ENCODE assay signal across 35 mouse cellular contexts in the genomic region with DNA sequence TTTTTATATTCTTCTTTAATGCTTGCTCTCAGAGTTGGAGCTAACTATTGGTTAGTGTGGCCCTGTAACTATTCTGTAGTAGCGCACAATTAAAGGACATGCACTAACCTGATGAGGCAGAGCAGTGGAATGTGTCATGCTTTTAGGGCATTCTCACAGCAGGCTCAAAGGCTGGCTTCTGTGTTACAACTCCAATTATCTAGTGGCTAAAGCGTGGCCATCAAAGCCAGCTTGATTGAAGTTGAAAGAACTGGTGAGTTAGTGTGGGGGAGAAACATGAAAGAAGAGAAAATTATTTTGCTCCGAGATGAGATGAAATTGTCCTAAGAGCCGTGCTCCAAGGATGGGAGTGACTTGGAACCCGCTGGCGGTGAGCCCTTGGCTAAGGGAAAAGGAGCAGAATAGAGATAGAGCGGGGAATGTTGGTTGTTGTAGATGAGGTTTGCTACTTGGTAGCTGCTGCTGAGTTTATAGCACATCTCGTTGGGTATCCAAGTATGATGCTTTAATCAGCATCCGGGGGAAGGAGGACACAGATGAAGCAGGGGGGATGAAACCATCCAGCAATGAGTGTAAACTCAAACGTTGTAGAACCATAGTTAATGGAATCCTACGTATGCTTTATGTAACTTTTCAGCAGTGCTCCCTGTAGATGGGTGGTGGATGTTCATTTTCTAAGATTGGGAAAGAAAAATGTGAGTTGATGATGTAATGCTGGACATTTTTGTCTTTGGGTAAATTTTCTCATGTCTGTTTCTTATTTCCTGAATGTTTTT. TPM values are rescaled to one million over a fixed set of nuclear protein-coding genes. Genes with fewer than 3 reads are reported as not detected.
DNase-seq lines count a peak whose midpoint lies in the region; ATAC-seq and TF ChIP-seq lines count a peak whose summit lies in the region.
"Had no signal": no experiment of that assay in that cellular context is flagged by ENCODE, and none has a peak within 500 bp of the region (broad histone marks: within the 10 kb centered on the region; RNA-seq: fewer than 3 reads in every experiment).

No protein-coding gene starts in this region.

- H3K27me3 ChIP-seq in heart, embryonic 10.5 days (ENCODE audit: insufficient read depth, poor library complexity, severe bottlenecking): no peaks in the 10 kb centered on the region
- no peaks in the 10 kb centered on the region for H3K27me3 ChIP-seq in cerebellum, adult 2 months (ENCODE audit: control insufficient read depth, insufficient read depth, low read length)
- H3K27me3 ChIP-seq: embryonic facial prominence, embryonic 15.5 days; heart, embryonic 15.5 days; hindbrain, embryonic 13.5 days; limb, embryonic 13.5 days; lung, embryonic 15.5 days; midbrain, embryonic 15.5 days had no signal

- H3K4me1 ChIP-seq in heart, embryonic 10.5 days: peaks cover 7% of the 10 kb centered on the region; the same call in 1 of the 2 replicates
- H3K4me1 ChIP-seq in cerebellum, adult 2 months (ENCODE audit: control insufficient read depth, insufficient read depth, low read length): peaks cover 2% of the 10 kb centered on the region; the same call in 1 of the 2 replicates

- intact Hi-C loops in heart, postnatal 14 days (cut with DNase I): no loop called here

- H3K4me3 ChIP-seq in heart, embryonic 10.5 days: no peak overlapping the region
- no peak overlapping the region for H3K4me3 ChIP-seq in cerebellum, adult 2 months (replicated peaks; ENCODE audit: insufficient read depth, low read depth, low read length)
- H3K4me3 ChIP-seq: embryonic facial prominence, embryonic 15.5 days; heart, embryonic 15.5 days; hindbrain, embryonic 13.5 days; limb, embryonic 13.5 days; lung, embryonic 15.5 days; midbrain, embryonic 10.5 days; midbrain, embryonic 15.5 days had no signal

- ATAC-seq in frontal cortex, adult (ENCODE audit: low TSS enrichment): peak; percentile 90
- ATAC-seq: forebrain, embryonic 14.5 days; intestine, postnatal 0 days; midbrain, embryonic 15.5 days had no signal

- no peak for TF ChIP-seq POLR2A in brain, embryonic 14.5 days (IDR thresholded peaks at IDR 0.05; ENCODE audit: borderline replicate concordance, extremely low read depth, insufficient read depth, insufficient read length, poor library complexity, severe bottlenecking)
- no peak for TF ChIP-seq POLR2A in cerebellum, adult 2 months (IDR thresholded peaks at IDR 0.05; ENCODE audit: borderline replicate concordance, insufficient read depth, low read length)

- DNase-seq in frontal cortex, postnatal 14 days (ENCODE audit: low spot score in 2 of 2): no peak
- peak; percentile 31 to 37 for DNase-seq in heart, postnatal 14 days
- DNase-seq in heart, embryonic 10.5 days (ENCODE audit: low spot score): no peak
- peak; percentile 36 for DNase-seq in brain, embryonic 14.5 days (ENCODE audit: low read depth)
- no peak for DNase-seq in adrenal gland, adult 18-20 months (ENCODE audit: low spot score in 2 of 2)
- no peak for DNase-seq in cerebellum, adult 2 months
- DNase-seq: adrenal gland, postnatal 25 days; cerebellum, adult 9-10 months; cerebellum, postnatal 36 days; heart, postnatal 4 days; kidney, adult 9 months; kidney, postnatal 10 days; layer of hippocampus, postnatal 36 days; right cerebral cortex, postnatal 4 days; thymus, adult 18-20 months; thymus, postnatal 36 days had no signal

- WGBS in heart, embryonic 10.5 days: 80% methylated on average over 11 of the region's 11 CpGs
- 64% methylated on average over 11 of the region's 11 CpGs for WGBS in cerebellum, adult 2 months

- TF ChIP-seq CTCF in brain, embryonic 14.5 days (IDR thresholded peaks at IDR 0.05; ENCODE audit: borderline replicate concordance, extremely low read depth, insufficient read depth, insufficient read length): no peak
- no peak for TF ChIP-seq CTCF in cerebellum, adult 2 months (IDR thresholded peaks at IDR 0.05; ENCODE audit: borderline replicate concordance, insufficient read depth, low read depth, low read length)

- peaks cover 16% of the 10 kb centered on the region for H3K36me3 ChIP-seq in heart, embryonic 10.5 days

- H3K27ac ChIP-seq in heart, embryonic 10.5 days: no peak overlapping the region
- no peak overlapping the region for H3K27ac ChIP-seq in cerebellum, adult 2 months (ENCODE audit: insufficient read depth, low read length)
- H3K27ac ChIP-seq: embryonic facial prominence, embryonic 15.5 days; heart, embryonic 15.5 days; hindbrain, embryonic 13.5 days; limb, embryonic 13.5 days; lung, embryonic 15.5 days; midbrain, embryonic 10.5 days; midbrain, embryonic 15.5 days; stomach, postnatal 0 days had no signal

- H3K9me3 ChIP-seq in heart, embryonic 10.5 days: no peaks in the 10 kb centered on the region
- H3K9me3 ChIP-seq: embryonic facial prominence, embryonic 15.5 days; heart, embryonic 15.5 days; hindbrain, embryonic 13.5 days; limb, embryonic 13.5 days; lung, embryonic 15.5 days; midbrain, embryonic 10.5 days; midbrain, embryonic 15.5 days had no signal

RNA-seq across cellular contexts. Expression of a gene that starts 21.7 kb away (rescaled TPM):
- total RNA-seq in heart, postnatal 14 days (2021): under 1 TPM in 1 of 2 experiments, not detected in 1; 0.36 TPM
- 0.10 TPM in 1 of 2 replicates, not detected in the other for polyA plus RNA-seq in heart, embryonic 10.5 days (2016; fragmentation: Nextera tagmentation; extraction: Ambion mirVana)
- not detected in 2 replicates for polyA plus RNA-seq in brain, embryonic 14.5 days (2012; rRNA removed)
- under 1 TPM in 1 of 2 experiments, not detected in 1; 0.77 TPM for total RNA-seq in adrenal gland, adult 18-20 months (2021)
- polyA plus RNA-seq in cerebellum, adult 2 months (2012; rRNA removed): 0.52 and 0.75 TPM in 2 replicates
- total RNA-seq: adrenal gland, postnatal 25 days; heart, postnatal 4 days; megakaryocyte progenitor cell, adult 5-6 weeks; MEL; neutrophil, adult 5-6 weeks had no signal
- polyA plus RNA-seq: forebrain, embryonic 14.5 days; heart, embryonic 15.5 days; hindbrain, embryonic 13.5 days; liver, embryonic 11.5 days; lung, embryonic 15.5 days; midbrain, embryonic 10.5 days; midbrain, embryonic 15.5 days; neural tube, embryonic 11.5 days had no signal

RNA-seq across cellular contexts. Expression of a gene that starts 22.4 kb away (rescaled TPM):
- total RNA-seq in heart, postnatal 14 days (2021): 10 to 100 TPM; 25.3 to 26.9 TPM
- 9.9 and 11.6 TPM in 2 replicates for polyA plus RNA-seq in heart, embryonic 10.5 days (2016; fragmentation: Nextera tagmentation; extraction: Ambion mirVana)
- polyA plus RNA-seq in brain, embryonic 14.5 days (2012; rRNA removed): 22.6 and 30.1 TPM in 2 replicates
- total RNA-seq in adrenal gland, adult 18-20 months (2021): 10 to 100 TPM; 45.1 to 52.9 TPM
- 34.0 and 35.4 TPM in 2 replicates for polyA plus RNA-seq in cerebellum, adult 2 months (2012; rRNA removed)

RNA-seq across cellular contexts. Expression of a gene that starts 52.3 kb away (rescaled TPM):
- 100 to 1,000 TPM; 469 to 495 TPM for total RNA-seq in heart, postnatal 14 days (2021)
- polyA plus RNA-seq in heart, embryonic 10.5 days (2016; fragmentation: Nextera tagmentation; extraction: Ambion mirVana): 377 and 438 TPM in 2 replicates
- 140 and 150 TPM in 2 replicates for polyA plus RNA-seq in brain, embryonic 14.5 days (2012; rRNA removed)
- total RNA-seq in adrenal gland, adult 18-20 months (2021): 100 to 1,000 TPM; 205 to 245 TPM
- 247 and 258 TPM in 2 replicates for polyA plus RNA-seq in cerebellum, adult 2 months (2012; rRNA removed)

RNA-seq across cellular contexts. Expression of a gene that starts 58.3 kb away (rescaled TPM):
- under 1 TPM in 1 of 2 experiments, not detected in 1; 0.26 TPM for total RNA-seq in heart, postnatal 14 days (2021)
- 0.12 and 0.15 TPM in 2 replicates for polyA plus RNA-seq in heart, embryonic 10.5 days (2016; fragmentation: Nextera tagmentation; extraction: Ambion mirVana)
- 0.08 and 0.10 TPM in 2 replicates for polyA plus RNA-seq in brain, embryonic 14.5 days (2012; rRNA removed)
- 1 to 10 TPM in 1 of 2 experiments, under 1 TPM in 1; 0.83 to 2.5 TPM for total RNA-seq in adrenal gland, adult 18-20 months (2021)
- polyA plus RNA-seq in cerebellum, adult 2 months (2012; rRNA removed): not detected in 2 replicates
- total RNA-seq: left cerebral cortex, postnatal 10 days; megakaryocyte progenitor cell, adult 5-6 weeks; MEL; neutrophil, adult 5-6 weeks had no signal
- polyA plus RNA-seq: embryonic facial prominence, embryonic 15.5 days; forebrain, embryonic 14.5 days; intestine, postnatal 0 days; large intestine, adult 2 months; lung, embryonic 15.5 days; midbrain, embryonic 10.5 days; midbrain, embryonic 15.5 days; spleen, adult 2 months; stomach, postnatal 0 days had no signal

Comparison
In these comparisons a context has a peak if more than half of its experiments do, and no peak if none do; other contexts are left out.
1. DNase-seq: peak in heart, postnatal 14 days (2 of 2) and brain, embryonic 14.5 days (single experiment); none in frontal cortex, postnatal 14 days (0 of 2), heart, embryonic 10.5 days (single experiment), adrenal gland, adult 18-20 months (0 of 2) and cerebellum, adult 2 months (0 of 2).